Mouse (Mus musculus) testis, postnatal 10 days (tissue): Measurements from ENCODE around the gene Clns1a.
A peak's percentile ranks its signal among the peaks of the same experiment; 100 is the strongest.

Experiments used
- DNase-seq: peaks from one replicate; pipeline ENCODE4 v3.0.0; 2021; ENCODE audit warnings: low spot score

Clns1a gene

DNA sequence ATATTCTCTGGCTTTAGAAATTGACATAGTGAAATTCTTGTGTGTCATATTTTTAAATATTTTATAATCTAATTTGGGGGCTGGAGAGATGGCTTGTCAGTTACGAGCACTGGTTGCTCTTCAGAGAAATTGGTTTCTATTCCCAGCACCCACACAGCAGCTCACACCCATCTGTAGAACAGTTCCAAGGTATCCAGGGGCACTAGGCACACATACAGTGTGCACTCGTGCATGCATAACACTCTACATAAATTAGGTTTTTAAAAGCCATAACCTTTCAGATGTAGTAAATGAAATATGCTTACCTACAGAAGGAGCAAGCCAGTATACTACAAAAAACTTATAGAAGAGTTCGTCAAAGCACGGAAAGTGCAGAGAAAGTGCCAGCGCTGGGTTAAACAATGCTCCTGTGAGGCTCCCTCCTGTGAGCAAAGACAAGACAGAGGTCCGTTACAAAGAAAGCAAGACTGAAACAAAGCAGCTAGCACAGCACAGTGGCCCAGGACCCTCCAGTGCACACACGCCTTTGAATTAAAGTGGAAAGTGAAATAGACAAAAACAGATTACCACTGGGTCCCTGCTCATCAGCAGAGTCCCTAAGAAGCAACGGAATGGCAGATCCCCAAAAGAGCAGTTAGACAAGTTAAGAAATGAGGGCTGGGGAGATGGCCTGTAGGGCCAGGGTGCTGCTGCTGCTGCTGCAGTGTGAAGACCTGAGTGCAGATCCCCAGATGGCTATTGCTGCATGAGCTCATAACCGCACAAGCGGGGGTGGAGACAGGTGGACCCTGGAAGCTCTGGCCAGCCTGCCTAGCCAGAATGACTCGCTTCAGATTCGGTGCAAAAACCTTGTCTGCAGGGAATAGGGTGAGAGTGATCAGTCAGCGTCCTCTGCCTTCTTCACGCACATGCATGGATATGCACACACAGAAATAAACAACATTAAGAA, 32.5 kb downstream of the Clns1a start:
- no peak for DNase-seq

GRCm38 (mm10) chr7:97730427-97730826, 34.0 kb downstream of the Clns1a start:
- no peak for DNase-seq

DNA sequence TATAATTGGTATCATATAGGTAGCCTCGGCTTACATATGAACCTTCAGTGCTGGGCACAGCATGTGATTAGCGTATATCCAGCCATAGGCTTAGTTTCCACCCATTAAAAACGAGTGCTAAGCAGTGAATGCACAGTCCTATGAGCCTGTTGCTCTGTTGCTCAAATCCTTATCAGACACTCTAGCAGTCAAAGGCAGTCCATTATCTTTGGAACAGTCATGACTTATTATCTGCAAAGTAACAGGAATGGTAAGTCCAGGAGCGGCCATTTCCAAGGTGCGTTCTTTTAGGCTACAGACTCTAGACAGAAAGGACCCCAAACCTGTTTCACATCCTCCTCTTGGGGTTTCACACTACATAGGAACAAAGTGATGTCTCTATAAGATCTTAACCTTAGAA, 37.2 kb downstream of the Clns1a start:
- DNase-seq = no peak

GRCm38 (mm10) chr7:97735021-97735420, 38.6 kb downstream of the Clns1a start:
- DNase-seq = no peak

- no peak for DNase-seq
Observed at GRCm38 (mm10) chr7:97735886-97736420, 39.5 kb downstream of the Clns1a start.

- no peak for DNase-seq
Observed at GRCm38 (mm10) chr7:97737256-97737637, 40.8 kb downstream of the Clns1a start.

DNA sequence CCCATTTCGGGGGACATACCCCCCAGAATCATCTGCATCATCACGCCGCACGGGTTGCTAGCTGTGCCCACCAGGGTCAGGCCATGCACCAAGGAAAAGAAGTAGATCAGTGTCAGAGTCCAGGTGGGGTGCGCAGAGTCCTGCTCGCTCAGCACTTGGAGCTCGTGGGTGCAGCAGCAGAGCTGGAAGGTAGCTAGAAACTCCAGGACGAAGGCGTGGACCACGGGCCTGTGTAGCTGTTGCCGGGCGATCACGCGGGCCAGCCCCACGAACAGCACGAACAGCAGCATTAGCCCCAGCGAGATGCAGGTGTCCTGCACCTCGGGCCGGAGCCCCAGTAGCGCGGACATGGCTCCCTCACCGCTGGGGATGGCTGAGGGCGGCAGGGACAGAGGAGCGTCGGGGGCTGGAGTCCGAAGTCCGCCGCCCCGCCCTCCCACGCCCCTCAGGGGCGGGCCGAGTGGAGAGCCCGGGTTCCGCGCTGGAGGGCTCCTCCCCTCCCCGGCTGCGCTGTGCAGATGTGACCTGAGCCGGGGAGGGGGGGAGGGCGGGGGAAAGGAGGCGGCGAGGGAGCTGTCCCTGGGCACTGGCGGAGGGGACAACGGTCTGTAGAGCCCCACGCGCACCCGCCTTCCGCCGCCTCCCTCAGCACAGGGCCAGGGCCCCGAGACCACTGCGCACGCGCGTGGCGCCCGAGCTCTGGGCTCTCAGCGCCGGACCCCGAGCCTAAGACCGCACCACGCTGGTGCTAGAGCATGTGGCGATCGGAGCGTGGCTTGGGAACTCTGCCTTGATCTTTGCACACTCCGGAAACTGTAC, 41.4 kb downstream of the Clns1a start, which contains the start of gene Aqp11:
Aqp11 (minus strand) TSS at position 652 of the 819 bp plus-strand sequence.
- peak; percentile 89 for DNase-seq

GRCm38 (mm10) chr7:97740948-97741347, 44.5 kb downstream of the Clns1a start:
- no peak for DNase-seq

DNA sequence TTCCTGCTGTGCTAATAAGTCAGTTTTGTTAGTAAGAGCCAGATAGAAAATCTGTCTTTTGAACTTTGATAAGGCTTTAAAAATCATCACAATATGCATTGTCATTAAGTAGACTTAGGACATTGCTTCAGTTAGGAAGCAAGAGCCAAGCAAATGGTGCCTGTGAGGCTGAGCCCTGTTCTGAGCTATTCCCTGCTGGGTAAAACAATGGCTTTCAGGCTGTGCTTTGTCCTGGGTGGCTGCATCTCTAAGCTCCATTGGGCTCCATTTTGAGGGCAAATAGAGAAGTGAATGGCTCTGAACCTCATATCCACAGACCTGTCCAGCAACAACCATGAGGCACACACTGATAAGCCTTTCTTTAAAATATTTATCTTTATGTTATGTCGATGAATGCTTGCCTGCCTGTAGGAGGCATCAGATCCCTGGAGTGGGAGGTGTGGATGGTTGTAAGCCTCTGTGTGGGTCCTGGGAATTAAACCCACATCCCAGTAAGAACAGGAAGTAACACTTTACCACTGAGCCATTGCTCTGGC, 45.4 kb downstream of the Clns1a start:
- DNase-seq = no peak

DNA sequence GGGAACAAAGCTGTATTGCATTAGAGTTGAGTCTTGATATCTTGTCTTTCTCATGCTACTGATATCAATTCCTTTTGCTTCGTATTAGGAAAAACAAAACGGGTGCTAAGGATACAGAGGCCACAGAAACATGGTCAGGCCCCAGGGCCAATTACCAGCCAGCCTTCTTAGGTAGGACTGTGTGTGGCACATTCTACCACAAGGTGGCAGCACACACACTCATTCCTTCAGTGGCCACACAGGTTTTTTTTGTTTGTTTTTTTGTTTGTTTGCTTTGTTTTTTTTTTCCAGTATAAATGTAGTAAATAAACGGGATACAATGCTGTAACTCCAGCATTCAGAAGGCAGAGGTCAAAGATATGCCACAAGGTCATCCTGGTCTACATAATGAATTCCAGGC, 48.9 kb downstream of the Clns1a start:
- DNase-seq = peak; percentile 80

GRCm38 (mm10) chr7:97747176-97747707, 50.8 kb downstream of the Clns1a start:
- DNase-seq = no peak

GRCm38 (mm10) chr7:97747787-97748497, 51.5 kb downstream of the Clns1a start:
- DNase-seq = peak; percentile 92

GRCm38 (mm10) chr7:97748527-97749206, 52.2 kb downstream of the Clns1a start:
- no peak for DNase-seq

DNA sequence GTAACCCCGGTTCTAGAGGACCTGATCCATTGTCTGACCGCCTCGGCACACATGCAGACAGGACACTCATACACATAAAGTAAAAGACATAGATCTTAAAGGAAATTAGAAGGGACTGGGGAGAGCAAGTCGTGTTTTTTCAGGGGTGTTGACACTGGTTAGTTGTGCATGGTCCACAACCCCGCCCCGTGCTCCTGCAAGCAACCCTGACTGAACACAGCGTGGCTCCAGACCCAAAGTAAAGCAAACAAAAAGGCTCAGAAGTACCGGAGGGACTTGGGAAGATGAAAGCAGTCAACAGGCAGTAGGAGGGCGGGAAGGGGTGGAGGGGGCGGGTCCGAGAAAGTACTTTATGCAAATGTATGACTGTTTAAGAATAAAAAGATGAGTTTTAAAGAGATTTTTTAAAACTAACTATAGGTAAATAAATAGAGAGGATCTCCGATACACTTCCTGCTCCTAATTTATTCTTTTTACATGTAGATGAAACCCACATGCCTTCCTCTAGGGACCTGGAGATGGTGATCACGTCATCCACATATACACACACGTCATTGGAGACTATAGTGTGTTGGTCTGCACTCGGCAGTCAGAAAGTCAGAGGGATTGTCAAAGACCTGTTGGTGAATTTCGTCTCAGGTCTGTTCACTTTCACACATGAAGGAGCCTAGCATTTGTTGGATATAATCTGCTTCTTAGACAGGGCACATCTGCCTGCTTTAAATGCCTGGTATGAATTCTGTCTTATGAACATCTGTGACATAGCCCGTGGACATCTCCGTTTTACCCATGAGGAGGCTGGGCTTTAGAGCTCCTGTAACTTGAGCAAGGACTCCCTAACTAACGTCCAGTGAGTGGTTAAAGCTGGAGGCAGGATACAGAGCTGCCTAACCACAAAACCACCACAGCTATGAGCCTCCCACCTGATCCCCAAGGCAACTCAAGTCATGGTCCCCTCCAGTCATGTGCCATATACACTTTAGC, 53.1 kb downstream of the Clns1a start:
- no peak for DNase-seq

- no peak for DNase-seq
Observed at GRCm38 (mm10) chr7:97756967-97757881, 60.8 kb downstream of the Clns1a start.

GRCm38 (mm10) chr7:97764591-97764990, 68.2 kb downstream of the Clns1a start:
- DNase-seq = no peak

- no peak for DNase-seq
Observed at GRCm38 (mm10) chr7:97765181-97765962, 68.9 kb downstream of the Clns1a start.

DNA sequence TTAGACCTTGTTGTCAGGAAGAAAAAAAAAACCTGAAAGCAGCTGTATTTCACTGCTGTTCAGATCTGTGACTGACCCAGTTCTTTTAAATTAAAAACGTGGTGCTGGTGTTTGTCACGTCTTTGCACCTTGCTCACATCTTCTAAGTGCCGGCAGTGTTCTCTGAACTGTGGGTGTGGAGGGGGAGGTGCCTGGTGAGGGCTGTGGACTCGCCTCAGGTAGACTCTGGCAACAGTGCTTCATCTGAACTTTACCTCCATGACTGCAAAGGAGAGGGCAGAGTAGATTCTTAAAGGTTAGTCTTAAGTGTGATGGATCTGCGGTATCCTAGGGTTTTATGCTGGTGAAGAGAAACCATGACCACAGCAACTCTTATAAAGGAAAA, 69.5 kb downstream of the Clns1a start:
- DNase-seq = no peak
